Mouse (Mus musculus) thymus, adult 2 months (tissue): ENCODE measurements around the gene Icam1. TPM values are rescaled to one million over a fixed set of nuclear protein-coding genes. Genes with fewer than 3 reads are reported as not detected.

ENCODE experiments used
- DNase-seq: peaks from one replicate; pipeline ENCODE4 v3.0.0; 2021
- H3K27ac ChIP-seq: fragments of 200-500 bp; 2 replicates; pipeline ENCODE4 v1.5.1; 2012; ENCODE audit warnings: low read length, control low read depth; ENCODE audit not compliant: control insufficient read depth, insufficient read depth
- H3K27me3 ChIP-seq: fragments of 200-500 bp; 2 replicates; pipeline ENCODE4 v1.6.1; 2012; ENCODE audit warnings: mild to moderate bottlenecking, low read length, moderate library complexity, mixed read lengths; ENCODE audit not compliant: control insufficient read depth, insufficient read depth
- H3K36me3 ChIP-seq: fragments of 200-500 bp; 2 replicates; pipeline ENCODE4 v1.6.1; 2012; ENCODE audit warnings: mild to moderate bottlenecking, low read length, moderate library complexity; ENCODE audit not compliant: control insufficient read depth, insufficient read depth
- H3K4me1 ChIP-seq: fragments of 200-500 bp; replicated peaks from 2 replicates; pipeline ENCODE4 v1.6.1; 2012; ENCODE audit warnings: low read length; ENCODE audit not compliant: control insufficient read depth, insufficient read depth
- H3K4me3 ChIP-seq: fragments of 200-500 bp; 2 replicates; pipeline ENCODE4 v1.5.1; 2012; ENCODE audit warnings: mild to moderate bottlenecking, low read length, control low read depth, moderate library complexity; ENCODE audit not compliant: control insufficient read depth, insufficient read depth
- CTCF ChIP-seq: fragments of 200-500 bp; IDR thresholded peaks from 2 replicates; pipeline ENCODE4 v1.5.1; 2012; ENCODE audit warnings: mild to moderate bottlenecking, control low read depth, low read length, moderate library complexity, borderline replicate concordance; ENCODE audit not compliant: control insufficient read depth, poor library complexity, insufficient read depth; ENCODE audit errors: extremely low read depth
- POLR2A ChIP-seq: fragments of 200-500 bp; IDR thresholded peaks from 2 replicates; pipeline ENCODE4 v1.6.1; 2012; ENCODE audit warnings: mild to moderate bottlenecking, low read length, control low read depth, moderate library complexity; ENCODE audit not compliant: control insufficient read depth, poor library complexity, insufficient read depth; ENCODE audit errors: extremely low read depth
- WGBS: fragments of 180-500 bp; shearing (Covaris S2); methylation state at CpG from one replicate; pipeline ENCODE4 v1.1.7; 2018; 5-methylcytosine and 5-hydroxymethylcytosine counted together
- polyA plus RNA-seq: library from polyadenylated mRNA; depleted of rRNA; stranded (reverse); fragments of >200 nt; gene quantifications from 2 replicates; pipeline ENCODE4 v1.2.3, GENCODE M21; 2012

Icam1 gene
- polyA plus RNA-seq, 1 experiment: 90.8 TPM

GRCm38 (mm10) chr9:21034481-21035085 lies 18.8 kb downstream of the Icam1 start:
- H3K27me3 ChIP-seq: peaks cover 43% of the 10 kb centered on the region
- no peak for DNase-seq
- 13% methylated on average over 17 of the region's 17 CpGs for WGBS
- no peak overlapping the region for H3K4me3 ChIP-seq
- peaks cover 34% of the 10 kb centered on the region for H3K4me1 ChIP-seq
- no peak overlapping the region for H3K27ac ChIP-seq
- no peak for TF ChIP-seq CTCF
- no peak for TF ChIP-seq POLR2A
- no peaks in the 10 kb centered on the region for H3K36me3 ChIP-seq

GRCm38 (mm10) chr9:21035586-21035985 lies 19.8 kb downstream of the Icam1 start:
- no peak overlapping the region for H3K27ac ChIP-seq
- 50% methylated on average over 9 of the region's 9 CpGs for WGBS
- TF ChIP-seq POLR2A (no peak), CTCF (no peak)
- no peaks in the 10 kb centered on the region for H3K36me3 ChIP-seq
- no peak for DNase-seq
- no peak overlapping the region for H3K4me3 ChIP-seq
- peaks cover 43% of the 10 kb centered on the region for H3K27me3 ChIP-seq
- peaks cover 26% of the 10 kb centered on the region for H3K4me1 ChIP-seq

GRCm38 (mm10) chr9:21036161-21036560 lies 20.4 kb downstream of the Icam1 start:
- H3K27me3 ChIP-seq: peaks cover 43% of the 10 kb centered on the region
- H3K27ac ChIP-seq: no peak overlapping the region
- WGBS: 8% methylated on average over 20 of the region's 20 CpGs
- H3K4me1 ChIP-seq: peaks cover 24% of the 10 kb centered on the region
- no peak for TF ChIP-seq CTCF
- no peak for TF ChIP-seq POLR2A
- no peak for DNase-seq
- H3K36me3 ChIP-seq: no peaks in the 10 kb centered on the region
- H3K4me3 ChIP-seq: no peak overlapping the region

- no peak overlapping the region for H3K27ac ChIP-seq
- TF ChIP-seq POLR2A: no peak
- H3K4me3 ChIP-seq: no peak overlapping the region
- no peaks in the 10 kb centered on the region for H3K36me3 ChIP-seq
- DNase-seq: no peak
- peaks cover 43% of the 10 kb centered on the region for H3K27me3 ChIP-seq
- 10% methylated on average over 22 of the region's 22 CpGs for WGBS
- H3K4me1 ChIP-seq: peaks cover 19% of the 10 kb centered on the region
Observed at GRCm38 (mm10) chr9:21036666-21037065, 20.9 kb downstream of the Icam1 start.

GRCm38 (mm10) chr9:21037481-21037891 lies 21.7 kb downstream of the Icam1 start:
- no peak overlapping the region for H3K4me3 ChIP-seq
- WGBS: 10% methylated on average over 31 of the region's 31 CpGs
- no peak overlapping the region for H3K27ac ChIP-seq
- H3K27me3 ChIP-seq: peaks cover 40% of the 10 kb centered on the region
- peaks cover 11% of the 10 kb centered on the region for H3K4me1 ChIP-seq
- H3K36me3 ChIP-seq: no peaks in the 10 kb centered on the region
- no peak for DNase-seq
- no peak for TF ChIP-seq CTCF
- TF ChIP-seq POLR2A: no peak

- peaks cover 23% of the 10 kb centered on the region for H3K27me3 ChIP-seq
- H3K27ac ChIP-seq: no peak overlapping the region
- DNase-seq: no peak
- WGBS: 81% methylated on average over 3 of the region's 3 CpGs
- no peaks in the 10 kb centered on the region; the same call in 1 of the 2 replicates for H3K4me1 ChIP-seq
- no peaks in the 10 kb centered on the region for H3K36me3 ChIP-seq
- TF ChIP-seq POLR2A: no peak
- TF ChIP-seq CTCF: no peak
- H3K4me3 ChIP-seq: no peak overlapping the region
Observed at GRCm38 (mm10) chr9:21039779-21040178, 24.0 kb downstream of the Icam1 start.

- Histone ChIP-seq H3K27ac (no peak overlapping the region), H3K4me3 (no peak overlapping the region), H3K27me3 (peaks cover 13% of the 10 kb centered on the region; the same call in 1 of the 2 replicates), H3K4me1 (no peaks in the 10 kb centered on the region; the same call in 1 of the 2 replicates), H3K36me3 (no peaks in the 10 kb centered on the region)
- DNase-seq: no peak
- TF ChIP-seq POLR2A: no peak
- no peak for TF ChIP-seq CTCF
- 74% methylated on average over 4 of the region's 4 CpGs for WGBS
Observed at GRCm38 (mm10) chr9:21041308-21041707, 25.5 kb downstream of the Icam1 start.
